Mouse (Mus musculus) forebrain, embryonic 14.5 days (tissue): ENCODE measurements around the gene Kif27. TPM values are rescaled to one million over a fixed set of nuclear protein-coding genes. Genes with fewer than 3 reads are reported as not detected.

Experiments
- ATAC-seq: fragments of 200-750 bp; cut with Nextera tagmentation; 2 replicates; pipeline ENCODE4 v1.8.0; 2017; ENCODE audit warnings: mild to moderate bottlenecking, moderate library complexity
- DNase-seq: peaks from one replicate; pipeline ENCODE4 v3.0.0-alpha.2; 2015; ENCODE audit warnings: low spot score
- H3K27ac ChIP-seq: fragments of 300-500 bp; sonication (generic); 2 replicates; pipeline ENCODE4 v1.5.1; 2014; ENCODE audit warnings: low read depth, mild to moderate bottlenecking, control low read depth, low read length, moderate library complexity
- H3K27me3 ChIP-seq: fragments of 300-500 bp; sonication (generic); replicated peaks from 2 replicates; pipeline ENCODE4 v1.6.1; 2014; ENCODE audit warnings: low read length, control low read depth, mixed read lengths; ENCODE audit not compliant: control insufficient read depth, insufficient read depth
- H3K36me3 ChIP-seq: fragments of 300-500 bp; sonication (generic); 2 replicates; pipeline ENCODE4 v1.6.1; 2014; ENCODE audit warnings: low read length, control low read depth; ENCODE audit not compliant: control insufficient read depth, insufficient read depth
- H3K4me1 ChIP-seq: fragments of 300-500 bp; sonication (generic); 2 replicates; pipeline ENCODE4 v1.6.1; 2014; ENCODE audit warnings: antibody characterized with exemption, low read length, control low read depth; ENCODE audit not compliant: control insufficient read depth, insufficient read depth
- H3K4me2 ChIP-seq: fragments of 300-500 bp; sonication (generic); 2 replicates; pipeline ENCODE4 v1.6.1; 2014; ENCODE audit warnings: mild to moderate bottlenecking, control low read depth, low read length
- H3K4me3 ChIP-seq: fragments of 300-500 bp; sonication (generic); 2 replicates; pipeline ENCODE4 v1.5.1; 2014; ENCODE audit warnings: low read depth, low read length, control low read depth
- H3K9ac ChIP-seq: fragments of 300-500 bp; sonication (generic); 2 replicates; pipeline ENCODE4 v1.6.1; 2014; ENCODE audit warnings: mild to moderate bottlenecking, low read length, control low read depth, moderate library complexity
- H3K9me3 ChIP-seq: fragments of 300-500 bp; sonication (generic); replicated peaks from 2 replicates; pipeline ENCODE4 v1.6.1; 2016; ENCODE audit warnings: low read length, control low read depth, mixed read lengths; ENCODE audit not compliant: control insufficient read depth
- WGBS: fragments of 180-500 bp; shearing (Covaris S2); extraction: QIAGEN DNeasy Blood & Tissue Kit; methylation state at CpG from one replicate; pipeline ENCODE4 v1.1.7; 2014; 5-methylcytosine and 5-hydroxymethylcytosine counted together
- polyA plus RNA-seq: library from polyadenylated mRNA; unstranded; fragments of >200 nt; fragmentation: Nextera tagmentation; extraction: Ambion mirVana; gene quantifications from 2 replicates; pipeline ENCODE4 v1.2.1, GENCODE M21; 2014

Kif27 gene
- polyA plus RNA-seq, 1 experiment from 2014 or later = 1.2 TPM

DNA sequence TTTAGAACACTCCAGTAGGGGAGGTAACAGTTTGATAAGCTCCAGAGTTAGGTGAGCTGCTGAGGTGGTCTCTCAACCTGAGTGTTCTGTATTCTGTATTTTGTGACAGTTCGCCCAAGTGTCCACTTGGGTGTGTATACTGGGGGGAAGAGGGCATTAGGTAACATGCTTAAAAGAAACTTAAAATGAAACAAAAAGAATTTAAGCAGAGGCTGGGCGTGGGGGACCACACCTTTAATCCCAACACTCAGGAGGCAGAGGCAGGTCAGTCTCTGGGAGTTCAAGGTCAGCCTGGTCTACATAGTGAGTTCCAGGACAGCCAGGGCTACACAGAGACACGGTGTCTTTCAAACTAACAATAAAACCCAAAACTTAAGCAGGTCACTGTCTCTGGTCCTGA, 78.4 kb downstream of the Kif27 start:
- H3K4me2 ChIP-seq = no peak overlapping the region
- H3K9me3 ChIP-seq = no peaks in the 10 kb centered on the region
- H3K27ac ChIP-seq = no peak overlapping the region
- no peak for DNase-seq
- 89% methylated on average over 3 of the region's 3 CpGs for WGBS
- H3K27me3 ChIP-seq = no peaks in the 10 kb centered on the region
- H3K4me3 ChIP-seq = no peak overlapping the region
- H3K36me3 ChIP-seq = no peaks in the 10 kb centered on the region
- no peak for ATAC-seq
- H3K4me1 ChIP-seq = no peaks in the 10 kb centered on the region
- H3K9ac ChIP-seq = no peak overlapping the region

DNA sequence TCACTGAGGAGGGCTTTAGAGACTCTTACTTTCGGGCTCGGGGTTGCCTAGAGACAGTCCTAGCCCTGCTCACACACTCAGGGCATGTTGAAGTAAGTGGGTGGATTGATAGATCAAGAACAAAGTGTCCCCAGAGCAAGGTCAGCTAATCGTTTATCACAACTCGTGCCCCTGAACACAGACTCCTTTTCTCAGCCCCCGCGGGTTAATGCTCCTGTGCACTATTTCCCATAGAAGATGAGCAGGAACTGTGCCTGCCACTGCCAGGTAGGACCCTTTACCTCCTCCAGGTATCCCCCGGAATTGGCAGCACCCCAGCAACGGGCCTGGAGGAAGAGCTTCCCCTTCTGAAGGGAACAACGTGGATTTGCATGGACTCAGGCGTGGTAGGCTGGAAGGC, 82.7 kb downstream of the Kif27 start:
- Histone ChIP-seq H3K9ac (no peak overlapping the region), H3K4me3 (no peak overlapping the region), H3K36me3 (no peaks in the 10 kb centered on the region), H3K27ac (no peak overlapping the region), H3K27me3 (no peaks in the 10 kb centered on the region), H3K4me1 (no peaks in the 10 kb centered on the region), H3K9me3 (no peaks in the 10 kb centered on the region), H3K4me2 (no peak overlapping the region)
- DNase-seq = no peak
- 87% methylated on average over 10 of the region's 10 CpGs for WGBS
- no peak for ATAC-seq

DNA sequence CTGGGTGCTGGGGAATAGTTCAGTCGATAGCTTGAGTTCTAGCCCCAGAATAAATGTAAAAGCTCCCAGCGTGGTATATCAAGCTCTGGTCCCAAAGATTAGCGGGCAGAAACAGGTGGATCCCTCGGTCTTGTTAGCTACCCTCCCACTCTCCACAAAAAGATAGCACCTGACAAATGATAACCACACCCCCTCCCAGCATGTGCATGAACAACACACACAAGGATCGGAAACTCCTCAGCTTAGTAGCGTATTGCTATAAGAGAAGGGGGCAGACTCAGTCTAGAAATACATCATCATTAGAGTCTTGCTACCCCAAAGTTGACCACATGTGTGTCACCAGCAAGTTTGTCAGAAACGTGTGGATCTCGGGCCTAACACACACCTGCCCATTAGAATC, 83.3 kb downstream of the Kif27 start, which contains the start of gene Gkap1:
Gkap1 (minus strand) TSS at position 101 of the 400 bp plus-strand sequence.
- no peak for DNase-seq
- H3K36me3 ChIP-seq = no peaks in the 10 kb centered on the region
- H3K27ac ChIP-seq = peak within 1 kb of the TSS; percentile 84
- peak within 1 kb of the TSS; percentile 73 for H3K4me2 ChIP-seq
- 79% methylated on average over 8 of the region's 8 CpGs for WGBS
- peak within 1 kb of the TSS; percentile 79 for H3K4me3 ChIP-seq
- H3K4me1 ChIP-seq = no peaks in the 10 kb centered on the region
- no peaks in the 10 kb centered on the region for H3K27me3 ChIP-seq
- H3K9me3 ChIP-seq = no peaks in the 10 kb centered on the region
- no peak for ATAC-seq
- peak within 1 kb of the TSS; percentile 81 for H3K9ac ChIP-seq

DNA sequence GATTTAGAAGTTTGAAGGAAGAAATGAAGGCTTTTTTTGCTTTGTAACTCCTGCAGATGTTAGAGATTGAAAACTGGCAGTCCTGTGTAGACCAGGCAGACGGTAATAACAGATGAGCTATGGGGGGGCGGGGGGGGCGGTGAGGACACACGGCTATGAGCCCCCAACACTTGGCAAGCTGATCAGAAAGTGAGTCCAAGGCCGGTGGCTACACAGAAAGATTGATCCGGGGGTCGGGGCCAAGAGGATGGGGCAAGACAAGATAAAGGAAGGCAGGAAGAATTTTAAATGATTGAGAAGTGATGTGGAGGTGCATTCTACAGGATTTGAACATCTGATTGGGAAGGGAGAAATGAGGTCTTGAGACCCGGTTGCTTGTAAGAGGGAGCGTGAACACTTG, 83.8 kb downstream of the Kif27 start:
- DNase-seq (no peak), ATAC-seq (no peak)
- Histone ChIP-seq H3K4me3 (peak overlapping the region; percentile 79), H3K4me1 (no peaks in the 10 kb centered on the region), H3K9ac (peak overlapping the region; percentile 81), H3K9me3 (no peaks in the 10 kb centered on the region), H3K36me3 (no peaks in the 10 kb centered on the region), H3K27ac (no peak overlapping the region), H3K27me3 (no peaks in the 10 kb centered on the region), H3K4me2 (peak overlapping the region; percentile 73)
- 16% methylated on average over 9 of the region's 9 CpGs for WGBS

DNA sequence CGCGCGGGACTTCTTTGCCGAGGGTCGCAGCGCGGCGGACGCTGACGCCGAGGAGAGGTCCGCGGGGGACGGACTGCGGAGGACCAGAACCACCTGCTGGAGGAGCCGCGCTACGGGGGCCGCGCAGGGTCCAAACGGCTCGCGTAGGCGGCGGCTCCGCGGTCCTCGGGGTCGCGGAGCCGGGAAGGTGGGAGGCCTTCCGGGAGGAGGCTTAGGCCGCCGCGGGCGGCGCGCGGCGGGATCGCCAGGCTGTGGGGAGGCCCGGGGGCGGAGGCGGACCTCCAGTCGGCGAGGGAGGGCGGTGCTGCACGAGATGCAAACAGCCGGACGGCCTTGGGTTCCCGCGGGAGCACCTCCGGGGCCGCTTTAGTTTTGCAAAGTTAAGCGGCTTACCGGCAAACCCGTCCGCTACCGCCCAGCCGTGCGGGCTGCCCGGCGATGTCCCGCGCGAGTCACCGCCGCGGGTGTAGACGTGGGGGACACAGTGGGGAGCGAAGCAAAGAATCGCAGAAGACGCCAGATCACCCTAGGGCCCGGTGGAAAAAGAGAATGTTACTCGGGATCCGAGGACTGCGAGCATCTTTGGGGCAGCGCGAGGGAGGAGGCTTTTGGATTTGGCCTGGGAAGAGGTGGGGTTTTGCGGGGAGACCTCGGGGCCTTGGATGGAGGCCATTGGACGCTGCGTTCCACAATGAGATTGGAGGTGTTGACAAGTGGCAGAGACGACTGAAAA, 84.5 kb downstream of the Kif27 start:
- Histone ChIP-seq H3K36me3 (no peaks in the 10 kb centered on the region), H3K4me2 (peak overlapping the region; percentile 73), H3K9me3 (no peaks in the 10 kb centered on the region), H3K27ac (peak overlapping the region; percentile 84), H3K4me1 (no peaks in the 10 kb centered on the region), H3K27me3 (no peaks in the 10 kb centered on the region), H3K9ac (peak overlapping the region; percentile 81), H3K4me3 (peak overlapping the region; percentile 79)
- DNase-seq = peak; percentile 76
- peak; percentile 75 for ATAC-seq
- under 1% methylated on average over 76 of the region's 84 CpGs for WGBS

DNA sequence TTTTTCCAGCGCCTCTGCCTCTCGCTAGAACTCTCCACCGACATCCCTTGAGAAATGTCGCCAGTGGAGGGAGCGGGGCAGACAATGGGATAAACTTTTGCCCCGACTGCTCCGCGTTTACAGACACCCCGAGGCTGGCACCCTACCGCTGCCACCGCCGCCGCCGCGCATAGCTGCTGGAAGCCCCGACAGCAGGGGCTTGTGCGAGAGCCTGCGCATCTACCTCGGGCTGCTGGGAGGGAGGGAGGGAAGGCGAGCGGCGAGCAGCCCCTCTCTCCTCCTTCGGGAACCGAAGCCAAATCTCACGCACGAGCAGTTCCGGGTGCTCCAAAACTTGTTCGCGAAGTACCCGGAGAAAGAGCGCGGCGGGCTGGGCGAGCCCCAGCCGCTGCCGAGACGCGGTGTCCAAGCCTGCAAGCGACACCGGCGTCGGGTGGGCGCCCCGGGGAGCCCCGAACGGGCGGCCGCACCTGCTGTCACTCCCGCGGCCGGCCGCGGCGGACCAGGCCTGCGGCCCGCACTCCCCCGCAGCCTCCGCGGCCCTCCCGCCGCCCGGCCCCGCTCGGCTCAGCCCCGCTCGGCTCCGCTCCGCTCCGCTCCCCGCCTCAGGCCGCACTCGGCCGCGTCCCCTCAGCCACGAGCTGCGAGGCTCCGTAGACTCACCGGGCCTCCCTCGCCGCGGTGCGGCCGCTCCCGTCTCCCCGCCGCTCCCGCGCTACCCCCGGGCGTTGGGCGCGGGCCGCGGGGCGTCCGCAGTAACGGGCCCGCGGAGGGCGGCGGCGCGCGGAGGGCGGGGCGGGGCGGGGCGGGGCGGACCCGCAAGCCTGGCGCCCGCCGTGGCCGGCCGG, 85.3 kb downstream of the Kif27 start:
- peak; percentile 78 for ATAC-seq
- Histone ChIP-seq H3K4me2 (peak overlapping the region; percentile 73), H3K4me1 (no peaks in the 10 kb centered on the region), H3K27ac (peak overlapping the region; percentile 84), H3K9ac (peak overlapping the region; percentile 81), H3K36me3 (no peaks in the 10 kb centered on the region), H3K9me3 (no peaks in the 10 kb centered on the region), H3K4me3 (peak overlapping the region; percentile 79), H3K27me3 (no peaks in the 10 kb centered on the region)
- peak; percentile 76 for DNase-seq
- under 1% methylated on average over 85 of the region's 115 CpGs for WGBS

DNA sequence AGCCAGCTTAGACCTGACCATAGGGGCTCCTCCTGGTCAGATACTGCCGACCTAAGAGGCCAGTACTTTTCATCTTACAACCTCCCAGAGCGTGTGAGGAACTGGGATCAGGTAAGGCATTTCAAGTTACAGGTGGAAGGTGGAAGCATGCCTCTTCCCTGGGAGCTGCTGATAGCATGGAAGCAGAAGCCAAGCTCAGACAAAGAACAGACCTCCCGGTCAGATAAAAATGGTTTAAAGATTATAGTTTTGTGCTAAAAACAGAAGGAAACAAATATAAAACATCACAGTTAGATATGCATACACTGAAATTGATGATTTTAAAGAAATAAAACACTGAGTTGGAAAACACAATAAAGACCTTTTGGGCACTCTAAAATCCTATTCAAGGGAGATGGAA, 92.1 kb downstream of the Kif27 start:
- 86% methylated on average over 3 of the region's 3 CpGs for WGBS
- Histone ChIP-seq H3K27me3 (no peaks in the 10 kb centered on the region), H3K4me2 (no peak overlapping the region), H3K4me3 (no peak overlapping the region), H3K9me3 (no peaks in the 10 kb centered on the region), H3K27ac (no peak overlapping the region), H3K4me1 (no peaks in the 10 kb centered on the region), H3K9ac (no peak overlapping the region), H3K36me3 (peaks cover 11% of the 10 kb centered on the region; the same call in 1 of the 2 replicates)
- ATAC-seq = no peak
- no peak for DNase-seq

DNA sequence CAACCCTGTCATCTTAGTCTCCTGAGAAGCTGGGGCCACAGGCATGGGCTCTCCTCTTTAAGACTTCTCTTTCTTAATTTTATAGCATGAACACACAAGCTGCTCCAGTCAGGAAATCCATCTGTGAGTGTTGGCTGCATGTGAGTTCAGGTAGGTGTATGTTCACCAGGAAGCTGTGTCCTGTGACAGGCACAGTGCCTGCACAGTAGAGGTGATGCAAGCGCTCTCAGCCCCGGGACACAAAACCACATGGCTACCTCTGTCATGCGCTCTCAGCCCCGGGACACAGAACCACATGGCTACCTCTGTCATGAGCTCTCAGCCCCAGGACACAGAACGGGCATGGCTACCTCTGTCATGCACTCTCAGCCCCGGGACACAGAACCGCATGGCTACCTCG, 95.4 kb downstream of the Kif27 start:
- 85% methylated on average over 8 of the region's 8 CpGs for WGBS
- Histone ChIP-seq H3K4me2 (no peak overlapping the region), H3K4me3 (no peak overlapping the region), H3K4me1 (no peaks in the 10 kb centered on the region), H3K9me3 (no peaks in the 10 kb centered on the region), H3K36me3 (peaks cover 18% of the 10 kb centered on the region; the same call in 1 of the 2 replicates), H3K9ac (no peak overlapping the region), H3K27me3 (no peaks in the 10 kb centered on the region), H3K27ac (no peak overlapping the region)
- DNase-seq = no peak
- ATAC-seq = no peak

DNA sequence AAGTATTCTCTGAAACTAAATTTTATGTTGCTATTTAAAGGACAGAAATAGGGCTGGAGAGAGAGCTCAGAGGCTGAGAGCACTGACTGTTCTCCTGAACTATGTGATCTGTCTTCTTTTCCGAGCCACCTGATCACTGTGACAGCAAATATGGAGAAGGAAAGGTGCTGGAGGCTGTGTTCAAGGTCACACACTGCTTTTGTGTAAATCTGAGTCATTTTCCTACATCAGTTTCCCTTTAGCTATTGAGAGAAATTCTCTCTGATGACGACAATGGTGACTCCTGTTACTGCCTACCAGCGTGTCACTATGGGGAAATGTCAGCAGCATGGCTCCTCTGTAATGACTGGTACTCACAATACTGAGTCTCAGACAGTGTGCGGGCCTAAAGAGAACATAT, 97.2 kb downstream of the Kif27 start:
- Histone ChIP-seq H3K9ac (no peak overlapping the region), H3K9me3 (no peaks in the 10 kb centered on the region), H3K27me3 (no peaks in the 10 kb centered on the region), H3K36me3 (peaks cover 18% of the 10 kb centered on the region; the same call in 1 of the 2 replicates), H3K4me2 (no peak overlapping the region), H3K4me1 (no peaks in the 10 kb centered on the region), H3K4me3 (no peak overlapping the region), H3K27ac (no peak overlapping the region)
- DNase-seq = no peak
- 85% methylated on average over 4 of the region's 4 CpGs for WGBS
- ATAC-seq = no peak
